Mouse (Mus musculus): ENCODE data around the gene Smap1. TPM values are rescaled to one million over a fixed set of nuclear protein-coding genes. Genes with fewer than 3 reads are reported as not detected.
"Not testable (repeated sequence)": the region's sequence is repeated elsewhere in the genome, so short reads cannot be mapped to it uniquely, and the experiment has no call there.

The Smap1 gene
- 42.9 and 44.9 TPM in 2 replicates for polyA plus RNA-seq (2015; fragmentation: Nextera tagmentation; extraction: Ambion mirVana)

- H3K27ac ChIP-seq (replicated peaks): peak within 1 kb of the TSS; percentile 97
- DNase-seq (ENCODE audit: low spot score) (peak; percentile 84), ATAC-seq (ENCODE audit: low FRiP score, low TSS enrichment) (peak; percentile 96)
- no peaks in the 10 kb centered on the region for H3K4me1 ChIP-seq (replicated peaks; ENCODE audit: control insufficient read depth, insufficient read depth)
- H3K9ac ChIP-seq (ENCODE audit: low read length): peak within 1 kb of the TSS; percentile 98
- TF ChIP-seq EP300 (optimal IDR thresholded peaks at IDR 0.05) (no peak), CTCF (IDR thresholded peaks at IDR 0.05; ENCODE audit: low read depth) (no peak)
- under 1% methylated on average over 107 of the region's 113 CpGs for WGBS
- H3K4me2 ChIP-seq (replicated peaks; ENCODE audit: low read depth): peak within 1 kb of the TSS; percentile 83
- H3K27me3 ChIP-seq (ENCODE audit: control insufficient read depth, insufficient read depth, low read length): no peaks in the 10 kb centered on the region
- peak within 1 kb of the TSS; percentile 96 for H3K4me3 ChIP-seq (ENCODE audit: low read depth, low read length)
- peaks cover 8% of the 10 kb centered on the region; the same call in 1 of the 2 replicates for H3K9me3 ChIP-seq (ENCODE audit: control insufficient read depth, low read length)
- H3K36me3 ChIP-seq (ENCODE audit: control insufficient read depth, insufficient read depth, low read length): no peaks in the 10 kb centered on the region
Observed at GRCm38 (mm10) chr1:23921711-23922529, at the start of gene Smap1. Gene Smap1 (minus strand): TSS chr1:23922317.

GRCm38 (mm10) chr1:23971159-23971558 is 49.0 kb upstream of the Smap1 start:
- not testable (repeated sequence) for H3K9me3 ChIP-seq (ENCODE audit: control insufficient read depth, low read length); DNase-seq (ENCODE audit: low spot score); H3K4me3 ChIP-seq (ENCODE audit: low read depth, low read length); H3K9ac ChIP-seq (ENCODE audit: low read length); H3K27ac ChIP-seq (replicated peaks); H3K27me3 ChIP-seq (ENCODE audit: control insufficient read depth, insufficient read depth, low read length); ATAC-seq (ENCODE audit: low FRiP score, low TSS enrichment); H3K4me2 ChIP-seq (replicated peaks; ENCODE audit: low read depth); H3K36me3 ChIP-seq (ENCODE audit: control insufficient read depth, insufficient read depth, low read length); H3K4me1 ChIP-seq (replicated peaks; ENCODE audit: control insufficient read depth, insufficient read depth)
- 83% methylated on average over 3 of the region's 4 CpGs for WGBS

- no peak overlapping the region for H3K27ac ChIP-seq (replicated peaks)
- WGBS: 83% methylated on average over 9 of the region's 9 CpGs
- no peak overlapping the region for H3K4me2 ChIP-seq (replicated peaks; ENCODE audit: low read depth)
Observed at GRCm38 (mm10) chr1:23968027-23968725, 46.1 kb upstream of the Smap1 start.

GRCm38 (mm10) chr1:23966226-23966625 is 44.1 kb upstream of the Smap1 start:
- Histone ChIP-seq H3K4me2 (replicated peaks; ENCODE audit: low read depth) (no peak overlapping the region), H3K9me3 (ENCODE audit: control insufficient read depth, low read length) (0 out of 2 replicates have a peak, but pooled peaks cover 2% of the 10 kb centered on the region), H3K4me3 (ENCODE audit: low read depth, low read length) (no peak overlapping the region), H3K4me1 (replicated peaks; ENCODE audit: control insufficient read depth, insufficient read depth) (no peaks in the 10 kb centered on the region), H3K9ac (ENCODE audit: low read length) (no peak overlapping the region), H3K27me3 (ENCODE audit: control insufficient read depth, insufficient read depth, low read length) (no peaks in the 10 kb centered on the region), H3K27ac (replicated peaks) (no peak overlapping the region), H3K36me3 (ENCODE audit: control insufficient read depth, insufficient read depth, low read length) (no peaks in the 10 kb centered on the region)
- ATAC-seq (ENCODE audit: low FRiP score, low TSS enrichment) (no peak), DNase-seq (ENCODE audit: low spot score) (no peak)
- TF ChIP-seq EP300 (optimal IDR thresholded peaks at IDR 0.05) (no peak), CTCF (IDR thresholded peaks at IDR 0.05; ENCODE audit: low read depth) (no peak)
- WGBS: 59% methylated on average over 1 of the region's 1 CpGs

More at GRCm38 (mm10) chr1:23968027-23968725, 46.1 kb upstream of the Smap1 start:
- TF ChIP-seq CTCF (IDR thresholded peaks at IDR 0.05; ENCODE audit: low read depth) (no peak), EP300 (optimal IDR thresholded peaks at IDR 0.05) (no peak)
- no peak overlapping the region for H3K4me3 ChIP-seq (ENCODE audit: low read depth, low read length)
- no peaks in the 10 kb centered on the region for H3K4me1 ChIP-seq (replicated peaks; ENCODE audit: control insufficient read depth, insufficient read depth)
- H3K9me3 ChIP-seq (ENCODE audit: control insufficient read depth, low read length): 0 out of 2 replicates have a peak, but pooled peaks cover 2% of the 10 kb centered on the region
- ATAC-seq (ENCODE audit: low FRiP score, low TSS enrichment): peak; percentile 24; the same call in 1 of the 2 replicates
- H3K27me3 ChIP-seq (ENCODE audit: control insufficient read depth, insufficient read depth, low read length): no peaks in the 10 kb centered on the region
- no peaks in the 10 kb centered on the region for H3K36me3 ChIP-seq (ENCODE audit: control insufficient read depth, insufficient read depth, low read length)
- H3K9ac ChIP-seq (ENCODE audit: low read length): no peak overlapping the region
- no peak for DNase-seq (ENCODE audit: low spot score)

- no peak for DNase-seq (ENCODE audit: low spot score)
- Histone ChIP-seq H3K27ac (replicated peaks) (no peak overlapping the region), H3K4me3 (ENCODE audit: low read depth, low read length) (peak overlapping the region; percentile 15; the same call in 1 of the 2 replicates), H3K36me3 (ENCODE audit: control insufficient read depth, insufficient read depth, low read length) (no peaks in the 10 kb centered on the region), H3K9me3 (ENCODE audit: control insufficient read depth, low read length) (no peaks in the 10 kb centered on the region), H3K9ac (ENCODE audit: low read length) (no peak overlapping the region), H3K4me2 (replicated peaks; ENCODE audit: low read depth) (peak overlapping the region; percentile 31), H3K4me1 (replicated peaks; ENCODE audit: control insufficient read depth, insufficient read depth) (no peaks in the 10 kb centered on the region), H3K27me3 (ENCODE audit: control insufficient read depth, insufficient read depth, low read length) (no peaks in the 10 kb centered on the region)
- no peak for TF ChIP-seq CTCF (IDR thresholded peaks at IDR 0.05; ENCODE audit: low read depth)
- TF ChIP-seq EP300 (optimal IDR thresholded peaks at IDR 0.05): no peak
- no peak for ATAC-seq (ENCODE audit: low FRiP score, low TSS enrichment)
- WGBS: 22% methylated on average over 6 of the region's 6 CpGs
Observed at GRCm38 (mm10) chr1:23959415-23959732, 37.3 kb upstream of the Smap1 start.

All from stomach, postnatal 0 days (tissue).